Mouse (Mus musculus): Measurements from ENCODE around the gene Atg4b.

GRCm38 (mm10) chr1:93836532-93836913 lies 85.2 kb downstream of the Atg4b start:
- no peak for TF ChIP-seq HCFC1 (IDR thresholded peaks at IDR 0.05; ENCODE audit: borderline replicate concordance, insufficient read depth, low read length)
- no peak for TF ChIP-seq CHD2 (IDR thresholded peaks at IDR 0.05; ENCODE audit: low read depth, low read length)
- TF ChIP-seq MAFK (IDR thresholded peaks at IDR 0.05; ENCODE audit: insufficient read depth, low read depth, low read length) = no peak
